Mouse (Mus musculus): ENCODE measurements around the gene Rnf44. TPM values are rescaled to one million over a fixed set of nuclear protein-coding genes. Genes with fewer than 3 reads are reported as not detected.

The Rnf44 gene
- polyA plus RNA-seq (2012; ENCODE audit: insufficient read depth, insufficient read length, missing spikeins): 87.3 and 96.2 TPM in 2 replicates

DNA sequence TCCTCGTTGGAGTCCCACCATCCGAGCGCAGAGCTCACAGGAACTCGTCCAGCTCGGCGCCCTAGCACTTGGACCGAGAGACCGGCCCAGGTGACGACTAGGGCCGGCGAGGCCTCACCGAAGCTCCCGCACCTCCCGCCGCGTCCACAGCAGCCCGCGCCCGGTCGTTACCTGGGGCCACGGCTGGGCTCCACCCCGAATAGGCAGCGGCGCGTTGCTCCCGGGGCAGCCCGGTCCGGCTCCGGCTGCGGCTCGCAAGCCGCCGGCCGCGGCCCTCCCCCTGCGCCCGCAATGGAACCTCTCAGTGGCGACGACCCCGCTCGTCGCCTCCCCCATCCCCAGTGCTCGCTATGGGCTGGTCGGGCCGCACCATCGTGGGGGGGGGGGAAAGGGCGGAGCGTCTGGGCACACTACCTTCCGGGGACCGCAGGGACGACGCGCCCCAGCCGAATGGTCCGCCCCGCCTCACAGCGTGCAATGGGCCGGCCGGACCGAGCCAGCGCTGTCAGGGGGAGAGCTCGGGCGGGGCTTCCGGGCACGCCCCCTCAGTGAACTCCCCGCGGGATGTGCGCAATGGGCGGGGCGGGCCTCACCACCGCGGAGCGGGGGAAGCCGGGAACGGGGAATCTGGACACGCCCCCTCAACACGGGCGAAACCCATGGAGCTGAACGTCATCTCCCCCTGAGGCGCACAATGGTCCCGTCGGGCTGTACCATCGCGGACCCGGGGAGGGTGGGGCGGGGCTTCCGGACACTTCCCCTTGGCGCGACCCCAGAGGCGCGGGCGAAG, at the start of gene Rnf44:
Gene Rnf44 (minus strand): TSS at position 350 of the 790 bp plus-strand sequence.
- H3K27ac ChIP-seq (ENCODE audit: insufficient read depth, low read depth, low read length): peak within 1 kb of the TSS; percentile 95
- peaks cover 23% of the 10 kb centered on the region for H3K4me1 ChIP-seq (ENCODE audit: control insufficient read depth, insufficient read depth, low read length)
- peak within 1 kb of the TSS; percentile 93 for H3K4me3 ChIP-seq (ENCODE audit: insufficient read depth, low read length)
- peak; percentile 28; the same call in 1 of the 2 replicates for TF ChIP-seq POLR2A (IDR thresholded peaks at IDR 0.05; ENCODE audit: borderline replicate concordance, low read depth, low read length)
- no peak for TF ChIP-seq CTCF (IDR thresholded peaks at IDR 0.05; ENCODE audit: low read depth, low read length)

DNA sequence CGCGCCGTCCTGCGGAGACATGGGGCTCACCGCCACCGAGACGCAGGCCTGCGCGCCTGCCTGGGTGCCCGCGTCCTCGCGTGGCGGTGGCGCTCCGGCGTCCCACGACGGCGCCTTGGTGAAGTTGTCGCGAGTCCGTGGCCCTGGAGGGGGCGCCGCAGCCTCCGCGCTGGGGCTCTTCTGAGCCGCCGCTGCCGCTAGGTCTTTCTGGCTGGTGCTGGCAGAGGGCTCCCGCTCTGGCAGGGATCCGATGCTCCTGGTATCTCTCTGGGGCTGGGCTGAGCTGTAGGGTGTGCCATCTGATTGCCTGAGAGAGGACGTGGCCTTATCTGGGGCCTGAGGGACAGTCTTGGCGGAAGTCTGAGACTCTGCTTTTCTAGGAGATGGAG, 44.5 kb upstream of the Rnf44 start:
- H3K27ac ChIP-seq (ENCODE audit: insufficient read depth, low read depth, low read length): no peak overlapping the region
- H3K4me3 ChIP-seq (ENCODE audit: insufficient read depth, low read length): no peak overlapping the region
- H3K4me1 ChIP-seq (ENCODE audit: control insufficient read depth, insufficient read depth, low read length): no peaks in the 10 kb centered on the region
- TF ChIP-seq POLR2A (IDR thresholded peaks at IDR 0.05; ENCODE audit: borderline replicate concordance, low read depth, low read length) (no peak), CTCF (IDR thresholded peaks at IDR 0.05; ENCODE audit: low read depth, low read length) (no peak)

DNA sequence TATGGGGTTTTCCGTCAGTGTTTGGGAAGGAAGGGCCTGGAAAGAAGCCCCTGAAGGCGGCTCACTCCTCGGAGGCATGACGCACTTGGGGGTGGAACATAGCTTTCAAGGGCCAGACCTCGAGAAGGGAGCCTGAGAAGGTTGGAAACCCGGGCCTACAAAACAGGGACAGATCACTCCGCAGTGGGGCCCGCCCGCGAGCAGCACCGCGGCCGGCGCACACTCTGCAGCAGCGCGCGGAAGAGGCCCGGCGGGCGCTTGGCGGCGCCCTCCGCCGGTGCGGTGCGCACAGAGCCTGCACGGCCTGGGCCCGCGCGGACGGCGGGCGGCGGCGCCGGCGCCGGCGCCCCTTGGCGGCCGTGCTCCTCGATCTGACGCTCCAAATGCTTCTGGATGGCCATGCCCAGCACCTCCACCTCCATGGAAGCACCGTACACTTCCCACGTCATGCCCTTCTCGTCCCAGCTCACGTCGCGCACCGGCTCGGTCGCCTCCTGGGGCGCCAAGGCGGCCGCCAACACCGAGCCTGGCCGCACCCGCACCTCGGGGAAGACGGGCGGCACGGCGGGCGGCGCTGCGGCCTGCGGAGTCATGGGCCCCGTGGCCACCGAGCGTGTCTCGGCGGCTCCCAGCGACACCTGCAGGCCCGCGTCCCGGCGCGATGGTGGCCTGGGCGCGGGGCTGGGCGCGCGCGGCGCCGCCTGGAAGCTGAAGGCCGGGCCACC, 43.9 kb upstream of the Rnf44 start:
- TF ChIP-seq POLR2A (IDR thresholded peaks at IDR 0.05; ENCODE audit: borderline replicate concordance, low read depth, low read length) (no peak), CTCF (IDR thresholded peaks at IDR 0.05; ENCODE audit: low read depth, low read length) (no peak)
- no peak overlapping the region for H3K27ac ChIP-seq (ENCODE audit: insufficient read depth, low read depth, low read length)
- no peaks in the 10 kb centered on the region for H3K4me1 ChIP-seq (ENCODE audit: control insufficient read depth, insufficient read depth, low read length)
- H3K4me3 ChIP-seq (ENCODE audit: insufficient read depth, low read length): no peak overlapping the region

GRCm38 (mm10) chr13:54736931-54737330, 43.2 kb upstream of the Rnf44 start:
- Histone ChIP-seq H3K4me3 (ENCODE audit: insufficient read depth, low read length) (no peak overlapping the region), H3K27ac (ENCODE audit: insufficient read depth, low read depth, low read length) (no peak overlapping the region), H3K4me1 (ENCODE audit: control insufficient read depth, insufficient read depth, low read length) (no peaks in the 10 kb centered on the region)
- TF ChIP-seq CTCF (IDR thresholded peaks at IDR 0.05; ENCODE audit: low read depth, low read length) (no peak), POLR2A (IDR thresholded peaks at IDR 0.05; ENCODE audit: borderline replicate concordance, low read depth, low read length) (no peak)

- no peak overlapping the region for H3K27ac ChIP-seq (ENCODE audit: insufficient read depth, low read depth, low read length)
- TF ChIP-seq POLR2A (IDR thresholded peaks at IDR 0.05; ENCODE audit: borderline replicate concordance, low read depth, low read length) (no peak), CTCF (IDR thresholded peaks at IDR 0.05; ENCODE audit: low read depth, low read length) (no peak)
- H3K4me3 ChIP-seq (ENCODE audit: insufficient read depth, low read length): no peak overlapping the region
- no peaks in the 10 kb centered on the region for H3K4me1 ChIP-seq (ENCODE audit: control insufficient read depth, insufficient read depth, low read length)
These were observed 32.4 kb upstream of the Rnf44 start for GRCm38 (mm10) chr13:54726131-54726530.

DNA sequence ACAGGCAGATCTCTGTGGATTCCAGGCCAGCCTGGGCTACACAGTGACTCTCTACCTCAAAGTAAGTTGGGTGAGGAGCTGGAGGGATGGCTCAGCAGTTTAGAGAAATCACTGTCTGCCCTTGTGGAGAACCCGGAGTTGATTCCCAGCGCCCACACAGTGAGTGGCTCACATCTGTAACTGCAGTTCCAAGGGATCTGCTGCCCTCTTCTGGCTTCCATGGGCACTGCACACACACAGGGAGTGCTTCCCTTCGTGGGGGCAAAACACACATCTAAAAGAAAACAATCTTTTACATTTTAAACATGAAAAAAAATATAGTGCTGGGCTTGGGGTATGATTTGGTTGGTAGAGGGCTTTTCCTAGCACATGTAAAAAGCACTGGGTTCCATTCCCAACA, 29.4 kb upstream of the Rnf44 start:
- H3K27ac ChIP-seq (ENCODE audit: insufficient read depth, low read depth, low read length): no peak overlapping the region
- TF ChIP-seq POLR2A (IDR thresholded peaks at IDR 0.05; ENCODE audit: borderline replicate concordance, low read depth, low read length): no peak
- no peak for TF ChIP-seq CTCF (IDR thresholded peaks at IDR 0.05; ENCODE audit: low read depth, low read length)
- H3K4me3 ChIP-seq (ENCODE audit: insufficient read depth, low read length): no peak overlapping the region
- no peaks in the 10 kb centered on the region for H3K4me1 ChIP-seq (ENCODE audit: control insufficient read depth, insufficient read depth, low read length)

DNA sequence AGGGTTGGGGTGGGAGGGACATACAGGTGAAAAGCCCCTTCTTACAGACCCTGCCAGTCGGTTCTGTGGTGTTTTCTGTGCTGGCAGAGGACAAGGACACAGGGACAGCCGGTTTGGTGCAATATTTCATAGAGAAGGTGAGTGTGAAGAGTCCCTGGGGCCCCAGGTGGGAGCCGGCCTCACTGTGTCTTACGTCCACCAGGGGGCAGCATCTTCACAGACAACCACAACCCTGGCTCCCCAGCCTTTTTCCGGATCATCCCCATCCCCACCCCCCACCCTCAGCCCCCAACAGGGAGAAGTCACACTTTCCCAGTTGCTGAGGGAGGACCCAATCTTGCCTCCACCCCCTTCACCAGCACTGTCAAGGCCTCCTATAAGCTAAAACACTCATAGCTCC, 23.2 kb upstream of the Rnf44 start:
- Histone ChIP-seq H3K4me1 (ENCODE audit: control insufficient read depth, insufficient read depth, low read length) (no peaks in the 10 kb centered on the region), H3K27ac (ENCODE audit: insufficient read depth, low read depth, low read length) (no peak overlapping the region), H3K4me3 (ENCODE audit: insufficient read depth, low read length) (no peak overlapping the region)
- TF ChIP-seq POLR2A (IDR thresholded peaks at IDR 0.05; ENCODE audit: borderline replicate concordance, low read depth, low read length): no peak
- peak; percentile 74 for TF ChIP-seq CTCF (IDR thresholded peaks at IDR 0.05; ENCODE audit: low read depth, low read length)

- TF ChIP-seq POLR2A (IDR thresholded peaks at IDR 0.05; ENCODE audit: borderline replicate concordance, low read depth, low read length): no peak
- TF ChIP-seq CTCF (IDR thresholded peaks at IDR 0.05; ENCODE audit: low read depth, low read length): no peak
- Histone ChIP-seq H3K4me3 (ENCODE audit: insufficient read depth, low read length) (no peak overlapping the region), H3K4me1 (ENCODE audit: control insufficient read depth, insufficient read depth, low read length) (no peaks in the 10 kb centered on the region), H3K27ac (ENCODE audit: insufficient read depth, low read depth, low read length) (no peak overlapping the region)
These were observed 21.3 kb upstream of the Rnf44 start for GRCm38 (mm10) chr13:54714996-54715395.

- H3K27ac ChIP-seq (ENCODE audit: insufficient read depth, low read depth, low read length): no peak overlapping the region
- H3K4me3 ChIP-seq (ENCODE audit: insufficient read depth, low read length): no peak overlapping the region
- TF ChIP-seq POLR2A (IDR thresholded peaks at IDR 0.05; ENCODE audit: borderline replicate concordance, low read depth, low read length) (no peak), CTCF (IDR thresholded peaks at IDR 0.05; ENCODE audit: low read depth, low read length) (no peak)
- no peaks in the 10 kb centered on the region for H3K4me1 ChIP-seq (ENCODE audit: control insufficient read depth, insufficient read depth, low read length)
These were observed 20.7 kb upstream of the Rnf44 start for GRCm38 (mm10) chr13:54714393-54714792.

- H3K27ac ChIP-seq (ENCODE audit: insufficient read depth, low read depth, low read length): no peak overlapping the region
- TF ChIP-seq POLR2A (IDR thresholded peaks at IDR 0.05; ENCODE audit: borderline replicate concordance, low read depth, low read length) (no peak), CTCF (IDR thresholded peaks at IDR 0.05; ENCODE audit: low read depth, low read length) (no peak)
- H3K4me3 ChIP-seq (ENCODE audit: insufficient read depth, low read length): no peak overlapping the region
- no peaks in the 10 kb centered on the region for H3K4me1 ChIP-seq (ENCODE audit: control insufficient read depth, insufficient read depth, low read length)
These were observed 17.2 kb upstream of the Rnf44 start for GRCm38 (mm10) chr13:54710866-54711265.
